8 mouse cellular contexts compared by ENCODE assay signal in genomic region chr1:185331983-185332430, GRCm38 (mm10). TPM values are rescaled to one million over a fixed set of nuclear protein-coding genes. Genes with fewer than 3 reads are reported as not detected.
DNase-seq lines count a peak whose midpoint lies in the region; ATAC-seq and TF ChIP-seq lines count a peak whose summit lies in the region.

TSS of gene Bpnt1 (plus strand) at chr1:185332149.

- H3K27ac ChIP-seq in forebrain, postnatal 0 days (ENCODE audit: low read depth, low read length): peak within 1 kb of the TSS; percentile 68
- peak within 1 kb of the TSS; percentile 92 for H3K27ac ChIP-seq in lung, embryonic 16.5 days (ENCODE audit: low read length)

- WGBS in forebrain, postnatal 0 days: under 1% methylated on average over 32 of the region's 32 CpGs
- under 1% methylated on average over 32 of the region's 32 CpGs for WGBS in lung, embryonic 16.5 days

- peaks cover 9% of the 10 kb centered on the region for H3K36me3 ChIP-seq in G1E (replicated peaks)
- H3K36me3 ChIP-seq in forebrain, postnatal 0 days (ENCODE audit: insufficient read depth): 0 out of 2 replicates have a peak, but pooled peaks cover 2% of the 10 kb centered on the region
- H3K36me3 ChIP-seq in lung, embryonic 16.5 days (ENCODE audit: control insufficient read depth, insufficient read depth, low read length): no peaks in the 10 kb centered on the region

- H3K4me2 ChIP-seq in forebrain, postnatal 0 days (ENCODE audit: low read depth): peak within 1 kb of the TSS; percentile 65
- H3K4me2 ChIP-seq in lung, embryonic 16.5 days (ENCODE audit: low read depth, low read length): peak within 1 kb of the TSS; percentile 83

- H3K4me3 ChIP-seq in G1E (ENCODE audit: low read depth, low read length): peak within 1 kb of the TSS; percentile 74
- peak within 1 kb of the TSS; percentile 56 for H3K4me3 ChIP-seq in forebrain, postnatal 0 days (ENCODE audit: low read depth, low read length)
- H3K4me3 ChIP-seq in lung, embryonic 16.5 days (ENCODE audit: low read length): peak within 1 kb of the TSS; percentile 81

- H3K9ac ChIP-seq in forebrain, postnatal 0 days: peak within 1 kb of the TSS; percentile 57
- H3K9ac ChIP-seq in lung, embryonic 16.5 days (ENCODE audit: low read length): peak within 1 kb of the TSS; percentile 91

- DNase-seq in G1E (ENCODE audit: low spot score): peak; percentile 85
- DNase-seq in cerebellum, adult 18-20 months: peak; percentile 91 to 92
- DNase-seq in forebrain, postnatal 0 days: peak; percentile 94
- DNase-seq in heart, postnatal 4 days: peak; percentile 90
- DNase-seq in layer of hippocampus, adult 9-10 months (ENCODE audit: low spot score): peak; percentile 65
- peak; percentile 71 for DNase-seq in ovary, postnatal 10 days (ENCODE audit: low spot score)
- DNase-seq in thymus, postnatal 10 days (ENCODE audit: low spot score in 2 of 2): peak; percentile 45 to 66

- no peaks in the 10 kb centered on the region for H3K9me3 ChIP-seq in G1E (replicated peaks)
- no peaks in the 10 kb centered on the region for H3K9me3 ChIP-seq in forebrain, postnatal 0 days (ENCODE audit: low read length)
- no peaks in the 10 kb centered on the region for H3K9me3 ChIP-seq in lung, embryonic 16.5 days (ENCODE audit: control insufficient read depth, low read length)

- peaks cover 46% of the 10 kb centered on the region for H3K4me1 ChIP-seq in G1E (ENCODE audit: insufficient read depth, low read depth, low read length)
- peaks cover 20% of the 10 kb centered on the region for H3K4me1 ChIP-seq in forebrain, postnatal 0 days (ENCODE audit: insufficient read depth)
- H3K4me1 ChIP-seq in lung, embryonic 16.5 days (replicated peaks; ENCODE audit: control insufficient read depth, insufficient read depth, low read length): peaks cover 14% of the 10 kb centered on the region

- ATAC-seq in G1E (ENCODE audit: extremely low read depth, insufficient number of reproducible peaks, low FRiP score, poor library complexity, severe bottlenecking): peak; percentile 30
- ATAC-seq in forebrain, postnatal 0 days: peak; percentile 87
- peak; percentile 89 for ATAC-seq in lung, embryonic 16.5 days (ENCODE audit: low read depth)

- TF ChIP-seq CTCF in G1E (IDR thresholded peaks at IDR 0.05; ENCODE audit: low read depth, low read length): no peak
- TF ChIP-seq CTCF in forebrain, postnatal 0 days (IDR thresholded peaks at IDR 0.05; ENCODE audit: low read depth): no peak

- no peaks in the 10 kb centered on the region for H3K27me3 ChIP-seq in G1E (ENCODE audit: insufficient read depth, low read length)
- no peaks in the 10 kb centered on the region for H3K27me3 ChIP-seq in forebrain, postnatal 0 days (ENCODE audit: insufficient read depth, low read length)
- H3K27me3 ChIP-seq in lung, embryonic 16.5 days (ENCODE audit: control insufficient read depth, insufficient read depth, low read depth, low read length): no peaks in the 10 kb centered on the region

RNA-seq across cellular contexts. Expression of gene Bpnt1, which starts in this region (rescaled TPM):
- total RNA-seq in G1E (2014; fragmentation: Nextera tagmentation) (3.3 and 3.5 TPM in 2 replicates), G1E (2017) (13.3 and 16.8 TPM in 2 replicates)
- polyA plus RNA-seq in G1E (2012): 4.4 and 6.1 TPM in 2 replicates
- total RNA-seq in forebrain, postnatal 0 days (2014; rRNA removed): 72.6 and 75.0 TPM in 2 replicates
- polyA plus RNA-seq in forebrain, postnatal 0 days (2015; fragmentation: Nextera tagmentation; extraction: Ambion mirVana): 38.2 and 48.4 TPM in 2 replicates
- total RNA-seq in heart, postnatal 4 days (2021): 10 to 100 TPM; 27.8 to 29.8 TPM
- polyA plus RNA-seq in lung, embryonic 16.5 days (2015; fragmentation: Nextera tagmentation; extraction: Ambion mirVana): 28.8 and 30.5 TPM in 2 replicates

Comparison
In these comparisons a context has a peak if more than half of its experiments do, and no peak if none do; other contexts are left out.
1. Peak in every context shown above with its lines: DNase-seq, ATAC-seq, H3K4me3 ChIP-seq and H3K27ac ChIP-seq.
2. ATAC-seq: peak in every context shown above with its lines; median percentile 89 in lung, embryonic 16.5 days; 87 in forebrain, postnatal 0 days; 30 in G1E.